Mouse (Mus musculus) kidney, adult 2 months (tissue): Measurements from ENCODE around the gene Lmf1. TPM values are rescaled to one million over a fixed set of nuclear protein-coding genes. Genes with fewer than 3 reads are reported as not detected.

Experiments
- DNase-seq: peaks from one replicate; pipeline ENCODE4 v3.0.0; 2021
- H3K27ac ChIP-seq: fragments of 200-500 bp; 2 replicates; pipeline ENCODE4 v1.5.1; 2012; ENCODE audit warnings: low read depth, low read length, control low read depth, inconsistent platforms; ENCODE audit not compliant: insufficient read depth
- H3K27me3 ChIP-seq: fragments of 200-500 bp; replicated peaks from 2 replicates; pipeline ENCODE4 v1.6.1; 2012; ENCODE audit warnings: mild to moderate bottlenecking, moderate library complexity, low read length, inconsistent platforms; ENCODE audit not compliant: control insufficient read depth, insufficient read depth
- H3K36me3 ChIP-seq: fragments of 200-500 bp; 2 replicates; pipeline ENCODE4 v1.6.1; 2012; ENCODE audit warnings: mild to moderate bottlenecking, moderate library complexity, low read length, inconsistent platforms; ENCODE audit not compliant: control insufficient read depth, insufficient read depth
- H3K4me1 ChIP-seq: fragments of 200-500 bp; 2 replicates; pipeline ENCODE4 v1.6.1; 2011; ENCODE audit warnings: low read length; ENCODE audit not compliant: control insufficient read depth, insufficient read depth
- H3K4me3 ChIP-seq: fragments of 200-500 bp; 2 replicates; pipeline ENCODE4 v1.5.1; 2011; ENCODE audit warnings: mild to moderate bottlenecking, low read depth, low read length, control low read depth; ENCODE audit not compliant: insufficient read depth
- CTCF ChIP-seq: fragments of 200-500 bp; conservative IDR thresholded peaks from 2 replicates; pipeline ENCODE4 v1.5.1; 2011; ENCODE audit warnings: low read depth, mild to moderate bottlenecking, control low read depth, low read length, moderate library complexity, mixed read lengths; ENCODE audit not compliant: insufficient read depth, insufficient read length
- POLR2A ChIP-seq: fragments of 200-500 bp; IDR thresholded peaks from one replicate; pipeline ENCODE4 v1.6.1; 2011; ENCODE audit warnings: low read depth, low read length, control low read depth
- WGBS: fragments of 180-500 bp; shearing (Covaris S2); methylation state at CpG from one replicate; pipeline ENCODE4 v1.1.7; 2018; 5-methylcytosine and 5-hydroxymethylcytosine counted together
- polyA plus RNA-seq: library from polyadenylated mRNA; depleted of rRNA; stranded (reverse); fragments of >200 nt; gene quantifications from 2 replicates; pipeline ENCODE4 v1.2.3, GENCODE M21; 2012; rRNA removed

Lmf1 gene
- polyA plus RNA-seq, 1 experiment, result 35.4 TPM

GRCm38 (mm10) chr17:25686323-25686722, 107.4 kb downstream of the Lmf1 start:
- TF ChIP-seq CTCF (no peak; the same call in 1 of the 2 replicates), POLR2A (no peak)
- Histone ChIP-seq H3K4me3 (no peak overlapping the region), H3K27me3 (no peaks in the 10 kb centered on the region), H3K4me1 (no peaks in the 10 kb centered on the region), H3K27ac (no peak overlapping the region), H3K36me3 (no peaks in the 10 kb centered on the region)
- WGBS, result 38% methylated on average over 7 of the region's 7 CpGs
- no peak for DNase-seq

GRCm38 (mm10) chr17:25688922-25689321, 110.0 kb downstream of the Lmf1 start:
- no peak for TF ChIP-seq POLR2A
- TF ChIP-seq CTCF, result no peak
- Histone ChIP-seq H3K27me3 (no peaks in the 10 kb centered on the region), H3K27ac (no peak overlapping the region), H3K4me3 (no peak overlapping the region), H3K36me3 (no peaks in the 10 kb centered on the region), H3K4me1 (no peaks in the 10 kb centered on the region)
- DNase-seq, result no peak
- WGBS, result 75% methylated on average over 4 of the region's 4 CpGs

- no peak for DNase-seq
- TF ChIP-seq CTCF (no peak), POLR2A (no peak)
- no peaks in the 10 kb centered on the region for H3K4me1 ChIP-seq
- H3K27me3 ChIP-seq, result no peaks in the 10 kb centered on the region
- 37% methylated on average over 1 of the region's 1 CpGs for WGBS
- no peak overlapping the region for H3K27ac ChIP-seq
- H3K4me3 ChIP-seq, result no peak overlapping the region
- no peaks in the 10 kb centered on the region for H3K36me3 ChIP-seq
Measured at GRCm38 (mm10) chr17:25696263-25696662, 117.4 kb downstream of the Lmf1 start.

- H3K36me3 ChIP-seq, result no peaks in the 10 kb centered on the region
- peak; percentile 71 for DNase-seq
- H3K27ac ChIP-seq, result no peak overlapping the region
- H3K27me3 ChIP-seq, result no peaks in the 10 kb centered on the region
- H3K4me1 ChIP-seq, result no peaks in the 10 kb centered on the region
- WGBS, result 10% methylated on average over 7 of the region's 7 CpGs
- no peak overlapping the region for H3K4me3 ChIP-seq
- TF ChIP-seq CTCF, result peak; percentile 80
- no peak for TF ChIP-seq POLR2A
Measured at GRCm38 (mm10) chr17:25698446-25698845, 119.6 kb downstream of the Lmf1 start.

- H3K4me1 ChIP-seq, result no peaks in the 10 kb centered on the region
- 58% methylated on average over 9 of the region's 9 CpGs for WGBS
- no peaks in the 10 kb centered on the region for H3K27me3 ChIP-seq
- H3K4me3 ChIP-seq, result no peak overlapping the region
- H3K27ac ChIP-seq, result no peak overlapping the region
- TF ChIP-seq POLR2A (no peak), CTCF (peak; percentile 38; the same call in 1 of the 2 replicates)
- H3K36me3 ChIP-seq, result no peaks in the 10 kb centered on the region
- DNase-seq, result no peak
Measured at GRCm38 (mm10) chr17:25700863-25701496, 122.1 kb downstream of the Lmf1 start.

GRCm38 (mm10) chr17:25709994-25710393, 131.1 kb downstream of the Lmf1 start:
- TF ChIP-seq POLR2A (no peak), CTCF (no peak)
- Histone ChIP-seq H3K36me3 (no peaks in the 10 kb centered on the region), H3K4me1 (no peaks in the 10 kb centered on the region), H3K27me3 (no peaks in the 10 kb centered on the region), H3K27ac (no peak overlapping the region), H3K4me3 (no peak overlapping the region)
- DNase-seq, result no peak
- WGBS, result 94% methylated on average over 2 of the region's 2 CpGs

- no peak overlapping the region for H3K4me3 ChIP-seq
- no peaks in the 10 kb centered on the region for H3K4me1 ChIP-seq
- WGBS, result 78% methylated on average over 4 of the region's 4 CpGs
- TF ChIP-seq POLR2A (no peak), CTCF (no peak)
- H3K27ac ChIP-seq, result no peak overlapping the region
- H3K27me3 ChIP-seq, result no peaks in the 10 kb centered on the region
- no peak for DNase-seq
- H3K36me3 ChIP-seq, result no peaks in the 10 kb centered on the region
Measured at GRCm38 (mm10) chr17:25711136-25711535, 132.3 kb downstream of the Lmf1 start.

Other genes starting within 250 kb of the Lmf1 start
- not detected in 2 replicates for gene Tpsab1, start 233.5 kb upstream of the Lmf1 start, polyA plus RNA-seq
- gene Tpsb2, start 212.8 kb upstream of the Lmf1 start, polyA plus RNA-seq, result 1.8 and 2.4 TPM in 2 replicates
- 0.12 TPM in 1 of 2 replicates, not detected in the other for gene Tpsg1, start 209.8 kb upstream of the Lmf1 start, polyA plus RNA-seq
- 0.44 and 1.3 TPM in 2 replicates for gene Cacna1h, start 145.3 kb upstream of the Lmf1 start, polyA plus RNA-seq
- 0.07 and 0.08 TPM in 2 replicates for gene Tekt4, start 124.5 kb upstream of the Lmf1 start, polyA plus RNA-seq
- gene Sstr5, start 81.8 kb upstream of the Lmf1 start, polyA plus RNA-seq, result not detected in 2 replicates
- 0.70 and 0.76 TPM in 2 replicates for gene Sox8, start 8.4 kb upstream of the Lmf1 start, polyA plus RNA-seq
- gene Gng13, start 138.1 kb downstream of the Lmf1 start, polyA plus RNA-seq, result not detected in 2 replicates
- 0.75 and 1.5 TPM in 2 replicates for gene Chtf18, start 148.3 kb downstream of the Lmf1 start, polyA plus RNA-seq
- 20.7 and 26.4 TPM in 2 replicates for gene Rpusd1, start 148.6 kb downstream of the Lmf1 start, polyA plus RNA-seq
- 0.10 TPM in 1 of 2 replicates, not detected in the other for gene Mslnl, start 157.0 kb downstream of the Lmf1 start, polyA plus RNA-seq
- 3.3 and 3.9 TPM in 2 replicates for gene Msln, start 175.3 kb downstream of the Lmf1 start, polyA plus RNA-seq
- 47.5 and 50.5 TPM in 2 replicates for gene Narfl, start 194.7 kb downstream of the Lmf1 start, polyA plus RNA-seq
- 58.9 and 62.8 TPM in 2 replicates for gene Haghl, start 206.6 kb downstream of the Lmf1 start, polyA plus RNA-seq
- 0.06 and 0.12 TPM in 2 replicates for gene Ccdc78, start 207.5 kb downstream of the Lmf1 start, polyA plus RNA-seq
- gene Fam173a, start 213.8 kb downstream of the Lmf1 start, polyA plus RNA-seq, result 152 and 158 TPM in 2 replicates
- gene AC134908.4, start 216.6 kb downstream of the Lmf1 start, polyA plus RNA-seq, result 0.64 TPM in 1 of 2 replicates, not detected in the other
- 50.1 and 61.3 TPM in 2 replicates for gene Metrn, start 218.1 kb downstream of the Lmf1 start, polyA plus RNA-seq
- gene Fbxl16, start 230.0 kb downstream of the Lmf1 start, polyA plus RNA-seq, result 3.6 TPM in 2 replicates
- 34.9 and 42.1 TPM in 2 replicates for gene Wdr24, start 244.5 kb downstream of the Lmf1 start, polyA plus RNA-seq
- gene Jmjd8, start 249.8 kb downstream of the Lmf1 start, polyA plus RNA-seq, result 132 and 139 TPM in 2 replicates